Mouse (Mus musculus) embryonic stem cell, embryonic (primary cell): ENCODE measurements at regions not wholly inside any gene's neighbourhood (a gene's known extent, or its start where the extent isn't known, plus 50 kb on each side); places are given as distances from the start of the nearest gene placed in this dataset.

Source experiments
- CTCF ChIA-PET, 4 experiments: fragments of 300-600 bp in 2 of 4; fragments of 350-600 bp in 2 of 4; sonication (Branson Sonifier 250); formaldehyde crosslinking; loops; one replicate each; lab custom pipeline; 2022; ENCODE audit warnings: inconsistent platforms in 2 of 4; lab: Charles Lee
- POLR2A ChIA-PET, 4 experiments: fragments of 300-600 bp in 2 of 4; fragments of 350-600 bp in 2 of 4; sonication (Branson Sonifier 250); formaldehyde crosslinking; loops; one replicate each; lab custom pipeline; 2022; ENCODE audit warnings: antibody characterized with exemption in 4 of 4, inconsistent platforms in 1 of 4; lab: Charles Lee

- ChIA-PET CTCF (no interaction called here), POLR2A (no interaction called here)
Measured at GRCm38 (mm10) chr12:28380203-28380602, 172.0 kb downstream of the Dcdc2c start.

- CTCF ChIA-PET: interaction anchor here in 1 of 4 experiments (0.7 kb wide), 1 partner anchor 315 kb away, joined by 7 read pairs; no protein-coding TSS in a partner anchor
- POLR2A ChIA-PET: no interaction called here
Measured at GRCm38 (mm10) chr12:28377968-28378367, 174.2 kb downstream of the Dcdc2c start.

DNA sequence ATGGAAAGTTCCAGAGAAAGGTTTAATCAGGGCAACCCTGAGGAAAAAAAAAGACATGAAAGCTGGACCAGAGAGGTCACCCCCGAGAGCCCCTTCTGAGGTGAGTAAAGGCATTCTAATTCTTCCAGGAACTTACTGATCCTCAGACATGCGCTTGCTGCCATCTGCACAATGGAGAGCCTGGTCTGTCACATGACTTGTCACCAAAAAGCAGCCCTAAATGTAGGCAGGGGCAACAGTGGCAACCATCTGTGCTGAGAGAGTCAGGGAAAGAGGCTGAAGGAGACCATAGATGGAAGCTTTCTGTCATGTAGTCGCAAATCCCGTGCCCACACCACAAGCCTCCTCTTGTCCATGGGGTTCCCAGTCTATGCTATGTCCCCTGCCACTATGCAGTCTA lies 174.8 kb downstream of the Dcdc2c start:
- ChIA-PET POLR2A (no interaction called here), CTCF (no interaction called here)

GRCm38 (mm10) chr12:28376770-28377169 lies 175.4 kb downstream of the Dcdc2c start:
- POLR2A ChIA-PET: no interaction called here

GRCm38 (mm10) chr12:28365304-28365703 lies 186.9 kb downstream of the Dcdc2c start:
- ChIA-PET POLR2A (no interaction called here), CTCF (interaction anchor here in 1 of 4 experiments (0.6 kb wide), 1 partner anchor 801 kb away, joined by 4 read pairs; no protein-coding TSS in a partner anchor)

More at GRCm38 (mm10) chr12:28376770-28377169, 175.4 kb downstream of the Dcdc2c start:
- CTCF ChIA-PET: no interaction called here

DNA sequence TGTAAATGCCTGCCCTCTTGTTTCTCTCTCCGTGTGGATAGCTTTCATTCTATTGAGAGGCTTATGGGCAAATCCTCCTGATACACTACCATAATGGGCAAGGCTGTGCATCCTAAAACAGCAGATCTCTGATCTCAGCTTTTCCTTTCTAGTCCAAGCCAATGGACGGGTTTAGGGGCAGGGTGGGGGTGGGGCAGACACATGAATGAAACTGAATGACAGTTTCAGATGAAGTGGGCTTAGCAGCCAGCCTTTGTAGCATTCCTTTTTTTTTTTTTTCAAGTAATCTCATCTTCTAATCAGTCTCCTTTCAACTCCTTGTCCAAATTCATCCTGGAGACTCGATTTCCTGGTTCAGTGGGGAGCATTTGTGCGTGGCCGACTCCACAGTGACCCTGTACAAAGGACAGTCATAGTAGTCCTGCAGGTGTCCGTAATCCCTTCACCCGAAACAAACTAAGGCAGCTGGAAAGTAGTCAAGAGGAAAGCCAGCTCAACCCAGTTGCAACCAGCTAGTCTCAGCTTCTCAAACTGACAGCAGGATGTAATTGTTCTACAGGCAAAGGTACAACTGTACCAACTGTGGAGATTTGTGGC lies 193.4 kb downstream of the Dcdc2c start:
- POLR2A ChIA-PET: no interaction called here

DNA sequence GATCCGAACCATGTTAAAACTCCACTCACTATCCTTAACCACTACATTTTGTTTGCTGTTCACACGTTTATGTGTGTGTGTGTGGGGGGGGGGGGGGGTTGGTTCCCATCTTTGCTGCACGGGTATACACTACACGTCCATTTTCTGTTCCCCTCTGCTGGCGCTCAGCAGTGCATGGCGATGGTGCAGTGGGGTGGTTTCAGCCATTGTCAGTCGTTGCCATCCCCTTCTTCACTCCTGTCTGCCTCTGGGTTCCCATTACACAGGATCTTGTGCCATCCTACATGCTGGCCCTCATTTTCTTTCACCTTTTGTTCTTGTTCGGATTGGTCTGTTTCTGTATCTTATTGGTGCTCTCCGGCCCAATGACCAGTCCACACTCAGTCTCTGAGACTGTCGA lies 194.4 kb downstream of the Dcdc2c start:
- ChIA-PET CTCF (no interaction called here), POLR2A (no interaction called here)

More for the DNA sequence above, 193.4 kb downstream of the Dcdc2c start:
- CTCF ChIA-PET: interaction anchor here in 2 of 4 experiments (0.6 to 0.7 kb wide), 2 partner anchors 340 to 760 kb away, joined by 4 read pairs; no protein-coding TSS in a partner anchor

- ChIA-PET CTCF (no interaction called here), POLR2A (no interaction called here)
Measured at GRCm38 (mm10) chr12:28353140-28353539, 199.1 kb downstream of the Dcdc2c start.

DNA sequence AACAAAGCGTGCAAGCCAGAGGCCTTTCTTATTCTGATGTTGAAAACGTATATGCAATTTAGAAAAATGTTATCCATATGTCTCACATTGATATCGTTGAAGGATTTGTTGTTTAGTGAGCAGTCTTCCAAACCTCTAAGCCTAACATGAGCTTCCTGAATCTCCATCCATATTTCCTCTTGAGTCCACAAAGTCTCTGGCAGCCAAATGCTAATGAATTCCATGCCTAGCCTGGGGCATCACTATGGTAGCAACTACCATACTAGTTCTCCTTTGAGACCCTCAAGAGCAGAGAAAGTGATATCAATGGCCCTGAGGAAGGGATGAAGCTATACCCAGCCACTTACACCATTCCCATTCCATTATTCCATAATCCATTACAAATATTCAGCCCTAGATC lies 199.6 kb downstream of the Dcdc2c start:
- ChIA-PET POLR2A (no interaction called here), CTCF (no interaction called here)

GRCm38 (mm10) chr12:28342735-28343134 lies 209.5 kb downstream of the Dcdc2c start:
- CTCF ChIA-PET: no interaction called here
- POLR2A ChIA-PET: no interaction called here

DNA sequence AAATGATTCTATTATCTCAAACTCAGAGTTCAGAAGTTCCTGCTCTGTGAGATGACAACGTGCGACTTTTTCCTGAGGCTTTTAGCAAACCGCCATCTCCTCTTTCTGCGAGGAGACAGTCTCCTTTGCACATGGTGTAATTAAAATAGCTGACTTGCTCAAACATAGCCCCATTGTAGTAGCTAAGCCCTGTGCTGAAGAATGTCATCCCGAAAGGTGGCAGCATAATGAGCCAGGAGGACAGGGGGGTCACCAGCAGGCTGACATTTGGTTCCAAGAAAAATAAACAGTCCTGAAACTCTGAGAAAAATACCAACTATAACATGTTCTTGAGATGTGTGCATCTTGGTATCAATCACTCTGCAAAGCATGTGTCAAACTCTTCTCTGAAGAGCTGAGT lies 219.6 kb downstream of the Dcdc2c start:
- ChIA-PET POLR2A (no interaction called here), CTCF (interaction anchor here in 1 of 4 experiments (0.6 kb wide), 1 partner anchor 516 kb away, joined by 3 read pairs; no protein-coding TSS in a partner anchor)

DNA sequence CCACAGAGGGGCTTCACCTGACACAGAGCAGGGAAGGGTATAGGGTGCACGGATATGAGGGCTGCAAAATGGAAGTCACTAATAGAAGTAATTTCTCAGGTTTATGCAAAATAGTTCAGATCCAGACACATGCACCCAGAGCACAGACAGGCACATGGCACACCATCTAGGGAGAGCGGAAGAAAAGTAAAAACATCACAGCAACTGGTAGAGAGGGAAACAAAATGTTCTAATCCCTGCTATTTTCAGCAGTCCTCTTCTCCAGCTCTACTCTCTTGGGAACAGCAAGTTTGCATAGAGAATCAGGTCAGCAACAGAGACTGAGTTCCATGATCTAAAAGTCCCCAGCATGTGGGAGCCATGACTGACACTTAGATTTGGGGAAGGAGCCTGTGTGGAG lies 220.4 kb downstream of the Dcdc2c start:
- CTCF ChIA-PET: no interaction called here
- POLR2A ChIA-PET: no interaction called here

- POLR2A ChIA-PET: no interaction called here
Measured at GRCm38 (mm10) chr12:28323659-28324058, 228.5 kb downstream of the Dcdc2c start.

GRCm38 (mm10) chr12:28309226-28309625 lies 243.0 kb downstream of the Dcdc2c start:
- ChIA-PET POLR2A (no interaction called here), CTCF (no interaction called here)

More at GRCm38 (mm10) chr12:28323659-28324058, 228.5 kb downstream of the Dcdc2c start:
- CTCF ChIA-PET: no interaction called here

GRCm38 (mm10) chr12:28302038-28302581 lies 250.1 kb downstream of the Dcdc2c start:
- CTCF ChIA-PET: no interaction called here
- POLR2A ChIA-PET: no interaction called here

GRCm38 (mm10) chr12:28288376-28288896 lies 263.8 kb downstream of the Dcdc2c start:
- ChIA-PET POLR2A (no interaction called here), CTCF (no interaction called here)

GRCm38 (mm10) chr12:28255524-28255923 lies 296.7 kb downstream of the Dcdc2c start:
- CTCF ChIA-PET: interaction anchor here in 1 of 4 experiments (0.6 kb wide), 1 partner anchor 54 kb away, joined by 5 read pairs; no protein-coding TSS in a partner anchor

DNA sequence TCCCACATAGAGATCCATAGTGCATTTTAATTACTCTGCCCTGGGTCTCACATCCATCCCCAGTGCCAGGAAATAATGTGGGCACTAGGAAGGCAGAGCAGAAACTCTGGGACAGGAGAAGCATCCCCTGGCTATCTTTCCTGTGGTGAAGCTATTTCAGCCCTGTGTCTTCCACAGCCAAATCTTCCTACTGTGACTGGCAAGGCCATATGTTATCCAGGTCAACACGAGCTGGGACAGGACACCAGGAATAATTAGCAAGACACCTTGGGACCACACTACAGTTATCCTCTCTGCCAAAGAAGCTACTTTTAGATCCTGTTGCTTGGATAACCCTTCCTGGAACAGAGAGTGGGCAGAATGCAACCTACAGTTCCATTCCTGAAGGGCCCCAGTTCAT lies 301.7 kb downstream of the Dcdc2c start:
- POLR2A ChIA-PET: no interaction called here
- CTCF ChIA-PET: no interaction called here

More at GRCm38 (mm10) chr12:28255524-28255923, 296.7 kb downstream of the Dcdc2c start:
- POLR2A ChIA-PET: no interaction called here

DNA sequence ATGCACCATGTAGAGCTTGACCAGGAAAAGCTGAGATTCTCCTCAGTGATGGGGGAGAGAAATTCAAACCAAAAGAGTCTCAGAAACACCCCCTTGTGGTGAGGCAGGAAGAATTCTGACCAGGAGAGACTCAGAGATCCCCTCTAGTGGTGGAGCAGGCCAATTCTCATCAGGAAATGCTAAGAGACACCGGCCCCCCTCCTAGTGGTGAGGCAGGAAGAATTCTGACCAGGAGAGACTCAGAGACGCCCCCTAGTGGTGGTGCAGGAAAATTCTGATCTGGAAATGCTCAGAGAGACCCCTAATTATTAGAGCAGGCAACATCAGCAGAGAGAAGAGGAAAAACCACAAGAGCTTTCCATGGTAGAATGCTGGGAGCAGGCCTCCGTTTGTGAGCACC lies 303.4 kb downstream of the Dcdc2c start:
- POLR2A ChIA-PET: no interaction called here
- CTCF ChIA-PET: interaction anchor here in 2 of 4 experiments (0.7 to 1.5 kb wide), 3 partner anchors 22 to 183 kb away, joined by 3 read pairs; no protein-coding TSS in a partner anchor

DNA sequence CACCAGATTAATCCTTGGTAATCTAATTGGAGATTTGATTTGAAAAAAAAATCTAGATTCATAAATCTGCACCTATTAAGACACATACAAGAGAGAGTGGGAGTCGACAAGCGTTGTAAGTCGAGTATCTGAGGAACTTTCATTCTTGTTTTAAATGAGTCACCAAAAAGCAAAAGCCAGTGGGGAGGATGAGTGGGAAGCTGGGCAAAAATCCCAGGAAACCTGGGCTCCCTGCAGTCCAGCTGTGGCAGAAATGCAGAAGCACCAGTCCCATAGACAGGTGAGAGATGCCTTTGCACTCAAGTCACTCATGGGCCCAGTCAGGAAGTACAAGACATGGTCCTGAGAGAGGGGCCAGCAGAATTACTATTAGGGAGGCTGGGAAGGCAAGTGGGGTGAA lies 303.9 kb downstream of the Dcdc2c start:
- ChIA-PET POLR2A (no interaction called here), CTCF (interaction anchor here in 2 of 4 experiments (0.7 to 1.5 kb wide), 3 partner anchors 22 to 183 kb away, joined by 3 read pairs; no protein-coding TSS in a partner anchor)
